ENCODE assay signal across 35 mouse cellular contexts in the genomic region with DNA sequence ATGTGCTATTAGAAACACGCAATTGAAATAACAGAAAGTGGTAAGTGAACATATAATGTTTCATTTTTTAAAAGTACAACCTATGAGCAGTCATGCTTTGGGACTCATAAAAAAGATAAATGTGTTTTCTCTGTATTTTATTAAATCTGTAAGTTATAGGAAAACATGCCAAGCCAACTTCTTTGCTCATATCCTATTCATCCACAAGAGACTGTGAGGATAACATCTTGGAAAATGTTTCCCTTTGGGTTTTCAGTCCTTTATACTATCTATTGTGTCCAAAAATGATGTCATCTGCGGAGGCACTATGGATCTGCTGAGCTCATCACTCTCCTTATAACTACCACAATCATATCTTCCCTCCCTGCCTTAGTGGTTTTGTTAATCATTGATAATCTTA.
"Had no signal": no experiment of that assay in that cellular context is flagged by ENCODE, and none has a peak within 500 bp of the region (broad histone marks: within the 10 kb centered on the region; RNA-seq: fewer than 3 reads in every experiment).

No protein-coding gene starts in this region.

- DNase-seq: heart, postnatal 10 days; heart, postnatal 14 days; heart, postnatal 36 days; heart, postnatal 4 days; kidney, adult 11 months; kidney, adult 18-20 months; kidney, adult 2 months; kidney, adult 8-10 months; kidney, adult 9 months; kidney, postnatal 10 days; kidney, postnatal 14 days; kidney, postnatal 25 days; kidney, postnatal 36 days; kidney, postnatal 4 days; layer of hippocampus, adult 9-11 months; layer of hippocampus, postnatal 36 days had no signal

- H3K4me3 ChIP-seq: heart, embryonic 10.5 days; heart, embryonic 12.5 days; heart, embryonic 13.5 days; heart, embryonic 15.5 days; hindbrain, embryonic 10.5 days; hindbrain, embryonic 12.5 days; hindbrain, embryonic 13.5 days; hindbrain, embryonic 15.5 days; intestine, embryonic 15.5 days; kidney, embryonic 15.5 days; layer of hippocampus, adult 2 months had no signal

- ATAC-seq: hindbrain, embryonic 16.5 days; hindbrain, postnatal 0 days; inflammation-experienced regulatory T-cells, adult 6 months; intestine, embryonic 15.5 days; intestine, embryonic 16.5 days; intestine, postnatal 0 days had no signal

- H3K9me3 ChIP-seq: heart, embryonic 10.5 days; heart, embryonic 12.5 days; heart, embryonic 13.5 days; heart, embryonic 15.5 days; hindbrain, embryonic 10.5 days; hindbrain, embryonic 12.5 days; hindbrain, embryonic 13.5 days; hindbrain, embryonic 15.5 days; intestine, embryonic 15.5 days; kidney, embryonic 15.5 days had no signal

- H3K4me1 ChIP-seq: heart, embryonic 10.5 days; heart, embryonic 12.5 days; heart, embryonic 13.5 days; heart, embryonic 15.5 days; hindbrain, embryonic 10.5 days; hindbrain, embryonic 12.5 days; hindbrain, embryonic 13.5 days; hindbrain, embryonic 15.5 days; intestine, embryonic 15.5 days; kidney, embryonic 15.5 days had no signal

- H3K27me3 ChIP-seq: heart, embryonic 12.5 days; heart, embryonic 13.5 days; heart, embryonic 15.5 days; hindbrain, embryonic 12.5 days; hindbrain, embryonic 13.5 days; hindbrain, embryonic 15.5 days; intestine, embryonic 15.5 days; kidney, embryonic 15.5 days had no signal

- H3K9ac ChIP-seq: heart, embryonic 12.5 days; heart, embryonic 13.5 days; heart, embryonic 15.5 days; hindbrain, embryonic 12.5 days; hindbrain, embryonic 13.5 days; hindbrain, embryonic 14.5 days; hindbrain, embryonic 15.5 days; intestine, embryonic 15.5 days; kidney, embryonic 15.5 days had no signal

- H3K4me2 ChIP-seq: heart, embryonic 11.5 days; heart, embryonic 12.5 days; heart, embryonic 13.5 days; heart, embryonic 15.5 days; hindbrain, embryonic 12.5 days; hindbrain, embryonic 13.5 days; hindbrain, embryonic 14.5 days; hindbrain, embryonic 15.5 days; intestine, embryonic 15.5 days; kidney, embryonic 15.5 days had no signal

- H3K27ac ChIP-seq: heart, embryonic 10.5 days; heart, embryonic 13.5 days; heart, embryonic 15.5 days; hindbrain, embryonic 10.5 days; hindbrain, embryonic 12.5 days; hindbrain, embryonic 13.5 days; hindbrain, embryonic 14.5 days; hindbrain, embryonic 15.5 days; hindbrain, postnatal 0 days; intestine, embryonic 15.5 days; kidney, embryonic 15.5 days; kidney, postnatal 0 days; layer of hippocampus, adult 2 months had no signal

- H3K36me3 ChIP-seq: heart, embryonic 10.5 days; heart, embryonic 12.5 days; heart, embryonic 13.5 days; heart, embryonic 15.5 days; hindbrain, embryonic 10.5 days; hindbrain, embryonic 12.5 days; hindbrain, embryonic 13.5 days; hindbrain, embryonic 15.5 days; intestine, embryonic 15.5 days; kidney, embryonic 15.5 days had no signal
